Mouse (Mus musculus) spleen, adult 2 months (tissue): ENCODE results near the gene Tra2a. TPM values are rescaled to one million over a fixed set of nuclear protein-coding genes. Genes with fewer than 3 reads are reported as not detected.

ENCODE experiments used
- DNase-seq, 2 experiments: peaks; one replicate each; pipeline versions ENCODE4 v3.0.0 to v3.0.0-alpha.2; 2012 to 2021; ENCODE audit warnings: low spot score in 2 of 2, low read depth in 1 of 2
- H3K27ac ChIP-seq: fragments of 200-500 bp; 2 replicates; pipeline ENCODE4 v1.5.1; 2012; ENCODE audit warnings: low read length, inconsistent platforms; ENCODE audit not compliant: insufficient read depth
- H3K27me3 ChIP-seq: fragments of 200-500 bp; 2 replicates; pipeline ENCODE4 v1.6.1; 2012; ENCODE audit warnings: mild to moderate bottlenecking, moderate library complexity, low read length, inconsistent platforms; ENCODE audit not compliant: control insufficient read depth, insufficient read depth
- H3K36me3 ChIP-seq: fragments of 200-500 bp; 2 replicates; pipeline ENCODE4 v1.6.1; 2012; ENCODE audit warnings: mild to moderate bottlenecking, low read length, inconsistent platforms; ENCODE audit not compliant: control insufficient read depth, insufficient read depth
- H3K4me1 ChIP-seq: fragments of 200-500 bp; 2 replicates; pipeline ENCODE4 v1.6.1; 2011; ENCODE audit warnings: inconsistent platforms; ENCODE audit not compliant: control insufficient read depth, insufficient read depth, insufficient read length
- H3K4me3 ChIP-seq: fragments of 200-500 bp; 2 replicates; pipeline ENCODE4 v1.5.1; 2011; ENCODE audit warnings: mild to moderate bottlenecking, inconsistent platforms; ENCODE audit not compliant: insufficient read depth, insufficient read length; ENCODE audit errors: extremely low read depth
- CTCF ChIP-seq: fragments of 200-500 bp; IDR thresholded peaks from 2 replicates; pipeline ENCODE4 v1.5.1; 2011; ENCODE audit warnings: mild to moderate bottlenecking, inconsistent platforms; ENCODE audit not compliant: insufficient read depth, insufficient read length, insufficient replicate concordance; ENCODE audit errors: extremely low read depth
- POLR2A ChIP-seq: fragments of 200-500 bp; IDR thresholded peaks from 2 replicates; pipeline ENCODE4 v1.6.1; 2011; ENCODE audit warnings: low read depth, low read length, inconsistent platforms
- WGBS: fragments of 180-500 bp; shearing (Covaris S2); methylation state at CpG from one replicate; pipeline ENCODE4 v1.1.7; 2018; 5-methylcytosine and 5-hydroxymethylcytosine counted together
- polyA plus RNA-seq: library from polyadenylated mRNA; depleted of rRNA; stranded (reverse); fragments of >200 nt; gene quantifications from 2 replicates; pipeline ENCODE4 v1.2.3, GENCODE M21; 2012; rRNA removed

Gene Tra2a
- polyA plus RNA-seq, 1 experiment = 27.3 TPM

DNA sequence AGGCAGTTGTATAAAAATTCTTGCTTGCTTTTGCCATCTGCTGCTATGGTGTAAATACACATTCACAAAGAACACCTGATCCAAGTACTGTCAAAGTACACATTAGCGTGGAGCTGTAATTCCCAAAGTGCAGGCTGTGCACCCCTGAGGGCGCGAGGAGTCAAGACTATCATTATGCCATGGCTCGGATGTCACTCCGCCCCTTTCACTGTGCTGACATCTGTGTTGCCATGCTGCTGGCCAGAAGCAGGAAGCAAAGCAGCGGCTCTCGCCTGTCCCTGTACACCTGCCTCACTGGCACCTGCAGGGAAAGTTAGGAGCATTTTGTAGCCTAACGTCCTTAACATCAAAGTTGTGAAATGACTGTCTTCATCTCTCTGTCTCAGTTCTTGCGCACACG is 68.6 kb downstream of the Tra2a start:
- no peaks in the 10 kb centered on the region for H3K36me3 ChIP-seq
- 92% methylated on average over 10 of the region's 10 CpGs for WGBS
- H3K27me3 ChIP-seq = no peaks in the 10 kb centered on the region
- no peak for DNase-seq
- TF ChIP-seq POLR2A = no peak
- no peak for TF ChIP-seq CTCF
- H3K4me1 ChIP-seq = no peaks in the 10 kb centered on the region
- H3K27ac ChIP-seq = no peak overlapping the region
- H3K4me3 ChIP-seq = no peak overlapping the region

DNA sequence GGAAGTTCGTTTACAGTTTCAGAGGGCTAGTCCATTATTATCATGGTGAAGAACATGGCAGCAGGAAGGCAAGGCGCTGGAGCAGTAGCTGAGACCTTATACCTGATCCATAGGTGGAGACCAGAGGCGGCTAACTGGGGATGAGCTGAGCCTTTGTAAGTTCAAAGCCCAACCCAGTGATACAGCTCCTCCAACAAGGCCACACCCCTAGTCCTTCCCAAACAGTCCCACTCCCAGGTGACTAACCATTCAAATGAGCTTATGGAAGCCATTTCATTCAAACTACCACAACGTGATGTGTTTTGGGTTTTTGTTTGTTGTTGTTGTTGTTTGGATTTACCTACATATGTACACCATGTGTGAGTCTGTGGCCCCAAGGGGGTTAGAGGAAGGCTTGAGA is 69.3 kb downstream of the Tra2a start:
- 92% methylated on average over 4 of the region's 4 CpGs for WGBS
- Histone ChIP-seq H3K4me1 (no peaks in the 10 kb centered on the region), H3K27me3 (no peaks in the 10 kb centered on the region), H3K4me3 (no peak overlapping the region), H3K27ac (no peak overlapping the region), H3K36me3 (no peaks in the 10 kb centered on the region)
- no peak for DNase-seq
- TF ChIP-seq CTCF (no peak), POLR2A (no peak)

Other genes starting within 250 kb of the Tra2a start
- 1.3 and 3.8 TPM in 2 replicates for gene Gpnmb, start 227.5 kb downstream of the Tra2a start, polyA plus RNA-seq
- 9.9 and 12.2 TPM in 2 replicates for gene Malsu1, start 190.2 kb downstream of the Tra2a start, polyA plus RNA-seq
- gene Igf2bp3, start 49.1 kb downstream of the Tra2a start, polyA plus RNA-seq = 0.08 and 0.15 TPM in 2 replicates
- gene Ccdc126, start 55.2 kb upstream of the Tra2a start, polyA plus RNA-seq = 1.5 and 1.7 TPM in 2 replicates
- 0.74 and 0.83 TPM in 2 replicates for gene Fam221a, start 103.7 kb upstream of the Tra2a start, polyA plus RNA-seq
- not detected in 2 replicates for gene Stk31, start 131.6 kb upstream of the Tra2a start, polyA plus RNA-seq